Mouse (Mus musculus) liver, adult 2 months (tissue): ENCODE data around the gene Srsf4. TPM values are rescaled to one million over a fixed set of nuclear protein-coding genes. Genes with fewer than 3 reads are reported as not detected.

Experiments used
- DNase-seq: peaks from one replicate; pipeline ENCODE4 v3.0.0-alpha.2; 2011; ENCODE audit warnings: low read depth, low spot score; ENCODE audit errors: extremely low read depth
- H3K27ac ChIP-seq: fragments of 200-500 bp; replicated peaks from 2 replicates; pipeline ENCODE4 v1.5.1; 2012; ENCODE audit warnings: low read depth, mild to moderate bottlenecking, control low read depth, inconsistent platforms, low read length; ENCODE audit not compliant: insufficient read depth
- H3K27me3 ChIP-seq: fragments of 200-500 bp; 2 replicates; pipeline ENCODE4 v1.6.1; 2012; ENCODE audit warnings: mild to moderate bottlenecking, moderate library complexity, low read length, inconsistent platforms; ENCODE audit not compliant: control insufficient read depth, insufficient read depth
- H3K36me3 ChIP-seq: fragments of 200-500 bp; 2 replicates; pipeline ENCODE4 v1.6.1; 2012; ENCODE audit warnings: low read length, inconsistent platforms; ENCODE audit not compliant: control insufficient read depth, insufficient read depth
- H3K4me1 ChIP-seq: fragments of 200-500 bp; 2 replicates; pipeline ENCODE4 v1.6.1; 2011; ENCODE audit warnings: low read length; ENCODE audit not compliant: control insufficient read depth, insufficient read depth
- H3K4me3 ChIP-seq: fragments of 200-500 bp; 2 replicates; pipeline ENCODE4 v1.5.1; 2011; ENCODE audit warnings: low read depth, mild to moderate bottlenecking, control low read depth, low read length, moderate library complexity; ENCODE audit not compliant: insufficient read depth
- H3K79me2 ChIP-seq: fragments of 200-500 bp; 2 replicates; pipeline ENCODE4 v1.6.1; 2012; ENCODE audit warnings: inconsistent platforms, mild to moderate bottlenecking, low read length, moderate library complexity; ENCODE audit not compliant: control insufficient read depth, insufficient read depth
- H3K9ac ChIP-seq: fragments of 200-500 bp; 2 replicates; pipeline ENCODE4 v1.6.1; 2012; ENCODE audit warnings: low read depth, mild to moderate bottlenecking, control low read depth, inconsistent platforms, low read length
- CTCF ChIP-seq: fragments of 200-500 bp; IDR thresholded peaks from 2 replicates; pipeline ENCODE4 v1.5.1; 2011; ENCODE audit warnings: low read depth, low read length, control low read depth
- POLR2A ChIP-seq: fragments of 200-500 bp; IDR thresholded peaks from 2 replicates; pipeline ENCODE4 v1.6.1; 2011; ENCODE audit warnings: low read length, control low read depth; ENCODE audit not compliant: insufficient read depth; ENCODE audit errors: extremely low read depth
- WGBS: fragments of 180-500 bp; shearing (Covaris S2); methylation state at CpG from one replicate; pipeline ENCODE4 v1.1.7; 2018; 5-methylcytosine and 5-hydroxymethylcytosine counted together
- polyA plus RNA-seq: library from polyadenylated mRNA; depleted of rRNA; stranded (reverse); fragments of >200 nt; gene quantifications from 2 replicates; pipeline ENCODE4 v1.2.3, GENCODE M21; 2012
- total RNA-seq: library from RNA; depleted of rRNA; stranded (reverse); fragments of >200 nt; gene quantifications from 2 replicates; pipeline ENCODE4 v1.2.3, GENCODE M21; 2014

The Srsf4 gene
- total and polyA plus RNA-seq, 2 experiments: 15.9 to 19.0 TPM

GRCm38 (mm10) chr4:131922404-131922803 lies 49.0 kb downstream of the Srsf4 start:
- 55% methylated on average over 15 of the region's 15 CpGs for WGBS
- H3K27ac ChIP-seq: no peak overlapping the region
- H3K9ac ChIP-seq: peak overlapping the region; percentile 61
- TF ChIP-seq POLR2A (no peak), CTCF (no peak)
- H3K4me3 ChIP-seq: peak overlapping the region; percentile 66; the same call in 1 of the 2 replicates
- H3K79me2 ChIP-seq: no peaks in the 10 kb centered on the region
- no peaks in the 10 kb centered on the region for H3K27me3 ChIP-seq
- DNase-seq: no peak
- H3K4me1 ChIP-seq: peaks cover 23% of the 10 kb centered on the region
- H3K36me3 ChIP-seq: peaks cover 8% of the 10 kb centered on the region

- H3K9ac ChIP-seq: no peak overlapping the region
- DNase-seq: peak; percentile 79
- no peak overlapping the region for H3K4me3 ChIP-seq
- peaks cover 23% of the 10 kb centered on the region for H3K36me3 ChIP-seq
- no peak for TF ChIP-seq POLR2A
- TF ChIP-seq CTCF: no peak
- H3K4me1 ChIP-seq: peaks cover 18% of the 10 kb centered on the region
- no peaks in the 10 kb centered on the region for H3K79me2 ChIP-seq
- H3K27ac ChIP-seq: no peak overlapping the region
- no peaks in the 10 kb centered on the region for H3K27me3 ChIP-seq
- WGBS: 59% methylated on average over 6 of the region's 6 CpGs
These were observed 50.8 kb downstream of the Srsf4 start for GRCm38 (mm10) chr4:131924096-131924810.

- 77% methylated on average over 6 of the region's 6 CpGs for WGBS
- H3K36me3 ChIP-seq: peaks cover 30% of the 10 kb centered on the region
- H3K9ac ChIP-seq: no peak overlapping the region
- peaks cover 2% of the 10 kb centered on the region; the same call in 1 of the 2 replicates for H3K4me1 ChIP-seq
- H3K27me3 ChIP-seq: no peaks in the 10 kb centered on the region
- no peak overlapping the region for H3K27ac ChIP-seq
- DNase-seq: no peak
- TF ChIP-seq CTCF (no peak), POLR2A (no peak)
- H3K79me2 ChIP-seq: no peaks in the 10 kb centered on the region
- H3K4me3 ChIP-seq: no peak overlapping the region
These were observed 55.7 kb downstream of the Srsf4 start for GRCm38 (mm10) chr4:131929146-131929545.

GRCm38 (mm10) chr4:131939459-131939858 lies 66.0 kb downstream of the Srsf4 start:
- Histone ChIP-seq H3K27ac (no peak overlapping the region), H3K4me1 (no peaks in the 10 kb centered on the region), H3K9ac (no peak overlapping the region), H3K27me3 (no peaks in the 10 kb centered on the region), H3K36me3 (peaks cover 47% of the 10 kb centered on the region), H3K79me2 (peaks cover 4% of the 10 kb centered on the region; the same call in 1 of the 2 replicates), H3K4me3 (no peak overlapping the region)
- peak; percentile 43 for DNase-seq
- WGBS: 29% methylated on average over 2 of the region's 2 CpGs
- no peak for TF ChIP-seq POLR2A
- no peak for TF ChIP-seq CTCF

GRCm38 (mm10) chr4:131940846-131941245 lies 67.4 kb downstream of the Srsf4 start:
- Histone ChIP-seq H3K27me3 (no peaks in the 10 kb centered on the region), H3K36me3 (peaks cover 44% of the 10 kb centered on the region), H3K9ac (no peak overlapping the region), H3K27ac (no peak overlapping the region), H3K4me3 (no peak overlapping the region), H3K4me1 (no peaks in the 10 kb centered on the region), H3K79me2 (peaks cover 4% of the 10 kb centered on the region; the same call in 1 of the 2 replicates)
- no peak for TF ChIP-seq POLR2A
- no peak for TF ChIP-seq CTCF
- 96% methylated on average over 4 of the region's 4 CpGs for WGBS
- DNase-seq: no peak

GRCm38 (mm10) chr4:131947848-131948247 lies 74.4 kb downstream of the Srsf4 start:
- H3K79me2 ChIP-seq: no peaks in the 10 kb centered on the region
- DNase-seq: no peak
- 92% methylated on average over 11 of the region's 11 CpGs for WGBS
- H3K4me1 ChIP-seq: no peaks in the 10 kb centered on the region
- TF ChIP-seq POLR2A (no peak), CTCF (no peak)
- H3K27me3 ChIP-seq: no peaks in the 10 kb centered on the region
- no peak overlapping the region for H3K27ac ChIP-seq
- no peak overlapping the region for H3K9ac ChIP-seq
- peaks cover 28% of the 10 kb centered on the region for H3K36me3 ChIP-seq
- no peak overlapping the region for H3K4me3 ChIP-seq
